Mouse (Mus musculus): Measurements from ENCODE around the gene Dmrtb1. TPM values are rescaled to one million over a fixed set of nuclear protein-coding genes. Genes with fewer than 3 reads are reported as not detected.

Gene Dmrtb1
- polyA plus RNA-seq, 1 experiment from 2014 or later = not detected

GRCm38 (mm10) chr4:107725432-107725831 is 41.4 kb upstream of the Dmrtb1 start:
- Histone ChIP-seq H3K4me3 (ENCODE audit: low read depth, low read length) (no peak overlapping the region), H3K9me3 (ENCODE audit: low read length) (no peaks in the 10 kb centered on the region), H3K4me2 (ENCODE audit: low read depth, low read length) (no peak overlapping the region), H3K36me3 (replicated peaks; ENCODE audit: insufficient read depth, low read length) (no peaks in the 10 kb centered on the region), H3K27me3 (ENCODE audit: insufficient read depth, low read length) (no peaks in the 10 kb centered on the region), H3K27ac (ENCODE audit: low read depth) (no peak overlapping the region), H3K4me1 (ENCODE audit: insufficient read depth) (peaks cover 2% of the 10 kb centered on the region; the same call in 1 of the 2 replicates), H3K9ac (replicated peaks) (no peak overlapping the region)
- WGBS (ENCODE audit: insufficient replicate concordance) = 63% methylated on average over 9 of the region's 9 CpGs
- TF ChIP-seq EP300 (IDR thresholded peaks at IDR 0.05; ENCODE audit: low read depth) (no peak), CTCF (IDR thresholded peaks at IDR 0.05; ENCODE audit: low read depth) (no peak)
- no peak for ATAC-seq
- no peak for DNase-seq

GRCm38 (mm10) chr4:107720043-107720830 is 36.2 kb upstream of the Dmrtb1 start:
- no peak overlapping the region for H3K9ac ChIP-seq (replicated peaks)
- H3K9me3 ChIP-seq (ENCODE audit: low read length) = no peaks in the 10 kb centered on the region
- no peaks in the 10 kb centered on the region for H3K36me3 ChIP-seq (replicated peaks; ENCODE audit: insufficient read depth, low read length)
- DNase-seq (no peak), ATAC-seq (0 out of 2 replicates have a peak, but pooled peaks have one; percentile 15)
- TF ChIP-seq CTCF (IDR thresholded peaks at IDR 0.05; ENCODE audit: low read depth) = no peak
- peak; percentile 29; the same call in 1 of the 2 replicates for TF ChIP-seq EP300 (IDR thresholded peaks at IDR 0.05; ENCODE audit: low read depth)
- H3K27ac ChIP-seq (ENCODE audit: low read depth) = no peak overlapping the region
- 49% methylated on average over 11 of the region's 11 CpGs for WGBS (ENCODE audit: insufficient replicate concordance)
- no peak overlapping the region for H3K4me2 ChIP-seq (ENCODE audit: low read depth, low read length)
- H3K27me3 ChIP-seq (ENCODE audit: insufficient read depth, low read length) = no peaks in the 10 kb centered on the region
- no peak overlapping the region for H3K4me3 ChIP-seq (ENCODE audit: low read depth, low read length)
- peaks cover 14% of the 10 kb centered on the region; the same call in 1 of the 2 replicates for H3K4me1 ChIP-seq (ENCODE audit: insufficient read depth)

- H3K36me3 ChIP-seq (replicated peaks; ENCODE audit: insufficient read depth, low read length) = no peaks in the 10 kb centered on the region
- no peak for ATAC-seq
Observed at GRCm38 (mm10) chr4:107719161-107719560, 35.1 kb upstream of the Dmrtb1 start.

GRCm38 (mm10) chr4:107718720-107719119 is 34.7 kb upstream of the Dmrtb1 start:
- DNase-seq = no peak
- Histone ChIP-seq H3K36me3 (replicated peaks; ENCODE audit: insufficient read depth, low read length) (no peaks in the 10 kb centered on the region), H3K27me3 (ENCODE audit: insufficient read depth, low read length) (no peaks in the 10 kb centered on the region), H3K27ac (ENCODE audit: low read depth) (peak overlapping the region; percentile 26; the same call in 1 of the 2 replicates), H3K9ac (replicated peaks) (no peak overlapping the region), H3K4me2 (ENCODE audit: low read depth, low read length) (peak overlapping the region; percentile 20; the same call in 1 of the 2 replicates), H3K4me3 (ENCODE audit: low read depth, low read length) (no peak overlapping the region), H3K4me1 (ENCODE audit: insufficient read depth) (peaks cover 14% of the 10 kb centered on the region; the same call in 1 of the 2 replicates), H3K9me3 (ENCODE audit: low read length) (no peaks in the 10 kb centered on the region)
- no peak for TF ChIP-seq EP300 (IDR thresholded peaks at IDR 0.05; ENCODE audit: low read depth)
- no peak for TF ChIP-seq CTCF (IDR thresholded peaks at IDR 0.05; ENCODE audit: low read depth)
- WGBS (ENCODE audit: insufficient replicate concordance) = 63% methylated on average over 8 of the region's 8 CpGs
- ATAC-seq = no peak

More at GRCm38 (mm10) chr4:107719161-107719560, 35.1 kb upstream of the Dmrtb1 start:
- 31% methylated on average over 5 of the region's 5 CpGs for WGBS (ENCODE audit: insufficient replicate concordance)
- H3K4me1 ChIP-seq (ENCODE audit: insufficient read depth) = peaks cover 14% of the 10 kb centered on the region; the same call in 1 of the 2 replicates
- H3K4me3 ChIP-seq (ENCODE audit: low read depth, low read length) = no peak overlapping the region
- TF ChIP-seq CTCF (IDR thresholded peaks at IDR 0.05; ENCODE audit: low read depth) = no peak
- no peak for TF ChIP-seq EP300 (IDR thresholded peaks at IDR 0.05; ENCODE audit: low read depth)
- H3K9me3 ChIP-seq (ENCODE audit: low read length) = no peaks in the 10 kb centered on the region
- peak overlapping the region; percentile 20; the same call in 1 of the 2 replicates for H3K4me2 ChIP-seq (ENCODE audit: low read depth, low read length)
- H3K27me3 ChIP-seq (ENCODE audit: insufficient read depth, low read length) = no peaks in the 10 kb centered on the region
- peak overlapping the region; percentile 26; the same call in 1 of the 2 replicates for H3K27ac ChIP-seq (ENCODE audit: low read depth)
- no peak for DNase-seq
- H3K9ac ChIP-seq (replicated peaks) = no peak overlapping the region

GRCm38 (mm10) chr4:107717718-107718313 is 33.8 kb upstream of the Dmrtb1 start:
- Histone ChIP-seq H3K4me1 (ENCODE audit: insufficient read depth) (peaks cover 14% of the 10 kb centered on the region; the same call in 1 of the 2 replicates), H3K9me3 (ENCODE audit: low read length) (no peaks in the 10 kb centered on the region), H3K36me3 (replicated peaks; ENCODE audit: insufficient read depth, low read length) (no peaks in the 10 kb centered on the region), H3K27me3 (ENCODE audit: insufficient read depth, low read length) (no peaks in the 10 kb centered on the region), H3K27ac (ENCODE audit: low read depth) (no peak overlapping the region), H3K4me3 (ENCODE audit: low read depth, low read length) (no peak overlapping the region), H3K9ac (replicated peaks) (no peak overlapping the region), H3K4me2 (ENCODE audit: low read depth, low read length) (no peak overlapping the region)
- 58% methylated on average over 8 of the region's 8 CpGs for WGBS (ENCODE audit: insufficient replicate concordance)
- DNase-seq (no peak), ATAC-seq (no peak)
- TF ChIP-seq CTCF (IDR thresholded peaks at IDR 0.05; ENCODE audit: low read depth) (no peak), EP300 (IDR thresholded peaks at IDR 0.05; ENCODE audit: low read depth) (no peak)

GRCm38 (mm10) chr4:107716754-107717299 is 32.8 kb upstream of the Dmrtb1 start:
- Histone ChIP-seq H3K36me3 (replicated peaks; ENCODE audit: insufficient read depth, low read length) (no peaks in the 10 kb centered on the region), H3K4me1 (ENCODE audit: insufficient read depth) (peaks cover 14% of the 10 kb centered on the region; the same call in 1 of the 2 replicates), H3K4me2 (ENCODE audit: low read depth, low read length) (no peak overlapping the region), H3K27me3 (ENCODE audit: insufficient read depth, low read length) (no peaks in the 10 kb centered on the region), H3K9me3 (ENCODE audit: low read length) (no peaks in the 10 kb centered on the region), H3K4me3 (ENCODE audit: low read depth, low read length) (no peak overlapping the region), H3K9ac (replicated peaks) (no peak overlapping the region), H3K27ac (ENCODE audit: low read depth) (no peak overlapping the region)
- 62% methylated on average over 9 of the region's 9 CpGs for WGBS (ENCODE audit: insufficient replicate concordance)
- no peak for DNase-seq
- ATAC-seq = no peak
- TF ChIP-seq EP300 (IDR thresholded peaks at IDR 0.05; ENCODE audit: low read depth) (no peak), CTCF (IDR thresholded peaks at IDR 0.05; ENCODE audit: low read depth) (no peak)

Measured in liver, postnatal 0 days (tissue).